In genomic region chr17:79022746-79023145, GRCm38 (mm10) we compare ENCODE assay signal across 24 mouse cellular contexts. TPM values are rescaled to one million over a fixed set of nuclear protein-coding genes. Genes with fewer than 3 reads are reported as not detected.
DNase-seq lines count a peak whose midpoint lies in the region; ATAC-seq and TF ChIP-seq lines count a peak whose summit lies in the region.
"Had no signal": no experiment of that assay in that cellular context is flagged by ENCODE, and none has a peak within 500 bp of the region (broad histone marks: within the 10 kb centered on the region; RNA-seq: fewer than 3 reads in every experiment).

No protein-coding gene starts in this region.

- no peaks in the 10 kb centered on the region for H3K27me3 ChIP-seq in CH12.LX (replicated peaks)
- peaks cover 10% of the 10 kb centered on the region for H3K27me3 ChIP-seq in embryonic facial prominence, embryonic 10.5 days (replicated peaks; ENCODE audit: low read depth, poor library complexity, severe bottlenecking)
- H3K27me3 ChIP-seq in midbrain, embryonic 10.5 days (ENCODE audit: low read depth, poor library complexity, severe bottlenecking): peaks cover 26% of the 10 kb centered on the region
- H3K27me3 ChIP-seq: embryonic facial prominence, embryonic 12.5 days; forebrain, embryonic 15.5 days; heart, embryonic 15.5 days; Patski had no signal

- dilution Hi-C loops in CH12.LX (cut with MboI; ENCODE audit: extremely low pct_ligation_motif_present, extremely low pct_unique_long_range_greater_than_20kb, low sequenced_read_pairs): no loop called here

- TF ChIP-seq RAD21 in CH12.LX (IDR thresholded peaks at IDR 0.05; ENCODE audit: low read depth, low read length): no peak

- peak; percentile 29; the same call in 1 of the 2 replicates for ATAC-seq in common myeloid progenitor, adult 5-6 weeks (replicated peaks; ENCODE audit: low read depth, poor library complexity, severe bottlenecking)
- ATAC-seq in hematopoietic stem cell, adult 5-6 weeks (replicated peaks in 1 of 2; ENCODE audit: insufficient read depth in 1 of 2, low FRiP score in 2 of 2, low TSS enrichment in 1 of 2, low read depth in 1 of 2, poor library complexity in 2 of 2, severe bottlenecking in 2 of 2): peak; percentile 46 to 57; a peak in 3 of 4 replicates
- ATAC-seq: CD4-positive, CD25-positive, alpha-beta regulatory T cell, adult 4 months; forebrain, embryonic 15.5 days; inflammation-experienced regulatory T-cells, adult 6 months; intestine, postnatal 0 days; Patski had no signal

- TF ChIP-seq POLR2A in CH12.LX (IDR thresholded peaks at IDR 0.05; ENCODE audit: low read depth, low read length): no peak

- no peaks in the 10 kb centered on the region for H3K79me2 ChIP-seq in CH12.LX (replicated peaks; ENCODE audit: control insufficient read depth, extremely low read depth, insufficient read depth, poor library complexity, severe bottlenecking)

- 30% methylated on average over 3 of the region's 3 CpGs for WGBS in embryonic facial prominence, embryonic 10.5 days
- WGBS in midbrain, embryonic 10.5 days: 58% methylated on average over 3 of the region's 3 CpGs

- DNase-seq in CH12.LX (ENCODE audit: extremely low read depth): no peak
- no peak for DNase-seq in embryonic facial prominence, embryonic 10.5 days (ENCODE audit: low spot score)
- DNase-seq in thymus, postnatal 0 days (ENCODE audit: low spot score): no peak
- no peak for DNase-seq in midbrain, embryonic 10.5 days (ENCODE audit: low spot score)
- DNase-seq: adrenal gland, adult 2 months; adrenal gland, postnatal 25 days; B cell, adult 2 months; cerebellum, adult 18-20 months; cerebellum, postnatal 10 days; gastrocnemius, postnatal 10 days; heart, adult 18-20 months; heart, postnatal 14 days had no signal

- no peak overlapping the region for H3K4me3 ChIP-seq in CH12.LX (replicated peaks in 1 of 3; ENCODE audit: low read depth in 2 of 3, low read length in 2 of 3, poor library complexity in 1 of 3)
- no peak overlapping the region for H3K4me3 ChIP-seq in embryonic facial prominence, embryonic 10.5 days
- H3K4me3 ChIP-seq in midbrain, embryonic 10.5 days: no peak overlapping the region
- H3K4me3 ChIP-seq: embryonic facial prominence, embryonic 12.5 days; forebrain, embryonic 15.5 days; heart, embryonic 15.5 days; hindbrain, embryonic 10.5 days; hindbrain, embryonic 15.5 days had no signal

- TF ChIP-seq EP300 in CH12.LX (IDR thresholded peaks at IDR 0.05; ENCODE audit: low read length): no peak

- H3K9ac ChIP-seq in CH12.LX (ENCODE audit: insufficient read depth, low read depth): no peak overlapping the region
- H3K9ac ChIP-seq: embryonic facial prominence, embryonic 12.5 days; forebrain, embryonic 15.5 days; heart, embryonic 15.5 days; hindbrain, embryonic 15.5 days had no signal

- no peaks in the 10 kb centered on the region for H3K36me3 ChIP-seq in CH12.LX (replicated peaks in 1 of 2; ENCODE audit: control insufficient read depth in 1 of 2, insufficient read depth in 1 of 2, low read length in 1 of 2)
- no peaks in the 10 kb centered on the region for H3K36me3 ChIP-seq in embryonic facial prominence, embryonic 10.5 days (replicated peaks)
- H3K36me3 ChIP-seq in midbrain, embryonic 10.5 days: no peaks in the 10 kb centered on the region
- H3K36me3 ChIP-seq: embryonic facial prominence, embryonic 12.5 days; forebrain, embryonic 15.5 days; heart, embryonic 15.5 days; hindbrain, embryonic 10.5 days; hindbrain, embryonic 15.5 days had no signal

- no peak for TF ChIP-seq CTCF in CH12.LX (conservative IDR thresholded peaks at IDR 0.05 in 1 of 2, IDR thresholded peaks at IDR 0.05 in 1 of 2; ENCODE audit: low read depth in 2 of 2, low read length in 2 of 2)

- no peak overlapping the region for H3K27ac ChIP-seq in CH12.LX (ENCODE audit: insufficient read depth, low read depth)
- no peak overlapping the region for H3K27ac ChIP-seq in embryonic facial prominence, embryonic 10.5 days (replicated peaks)
- H3K27ac ChIP-seq in midbrain, embryonic 10.5 days (replicated peaks): no peak overlapping the region
- H3K27ac ChIP-seq: embryonic facial prominence, embryonic 12.5 days; forebrain, embryonic 15.5 days; heart, embryonic 15.5 days; hindbrain, embryonic 10.5 days; hindbrain, embryonic 15.5 days had no signal

- in situ Hi-C loops in CH12.LX (cut with MboI; ENCODE audit: low pct_ligation_motif_present, low pct_unique_long_range_greater_than_20kb, low sequenced_read_pairs): no loop called here

- H3K4me2 ChIP-seq in CH12.LX (ENCODE audit: insufficient read depth, low read depth, poor library complexity, severe bottlenecking): peak overlapping the region; percentile 56
- H3K4me2 ChIP-seq: embryonic facial prominence, embryonic 12.5 days; forebrain, embryonic 15.5 days; heart, embryonic 11.5 days; heart, embryonic 15.5 days; hindbrain, embryonic 15.5 days had no signal

- peaks cover 0 to 10% of the 10 kb centered on the region in 2 experiments; a peak in 1 of 4 replicates for H3K4me1 ChIP-seq in CH12.LX (ENCODE audit: control insufficient read depth in 1 of 2, insufficient read depth in 2 of 2)
- peaks cover 26% of the 10 kb centered on the region for H3K4me1 ChIP-seq in embryonic facial prominence, embryonic 10.5 days
- peaks cover 24% of the 10 kb centered on the region for H3K4me1 ChIP-seq in midbrain, embryonic 10.5 days

- H3K9me3 ChIP-seq in CH12.LX (replicated peaks; ENCODE audit: low read length): peaks cover 6% of the 10 kb centered on the region
- no peaks in the 10 kb centered on the region for H3K9me3 ChIP-seq in embryonic facial prominence, embryonic 10.5 days
- no peaks in the 10 kb centered on the region for H3K9me3 ChIP-seq in midbrain, embryonic 10.5 days (replicated peaks)
- H3K9me3 ChIP-seq: embryonic facial prominence, embryonic 12.5 days; forebrain, embryonic 15.5 days; heart, embryonic 15.5 days; hindbrain, embryonic 10.5 days; hindbrain, embryonic 15.5 days had no signal

TF ChIP-seq in CH12.LX, 34 proteins besides CTCF, POLR2A, EP300 and RAD21:
- TF ChIP-seq BHLHE40 (IDR thresholded peaks at IDR 0.05; ENCODE audit: low read depth, low read length): no peak
- peak; percentile 49 for TF ChIP-seq ZNF384 (IDR thresholded peaks at IDR 0.05; ENCODE audit: low read depth, low read length)

RNA-seq across cellular contexts. Expression of gene Prkd3, which starts 2.1 kb away (rescaled TPM):
- not detected in 2 replicates for total RNA-seq in CH12.LX (2012; rRNA removed)
- total RNA-seq in CH12.LX (2014; rRNA removed): not detected in 2 replicates
- not detected in 2 replicates for polyA plus RNA-seq in CH12.LX (2012; ENCODE audit: insufficient read length, low read depth)
- total RNA-seq in common myeloid progenitor, adult 5-6 weeks (2017): 47.2 and 48.6 TPM in 2 replicates
- total RNA-seq in hematopoietic stem cell, adult 5-6 weeks (2017): 73.9 and 86.4 TPM in 2 replicates
- 52.4 and 54.3 TPM in 2 replicates for polyA plus RNA-seq in embryonic facial prominence, embryonic 10.5 days (2016; fragmentation: Nextera tagmentation; extraction: Ambion mirVana)
- 25.0 and 26.6 TPM in 2 replicates for polyA plus RNA-seq in thymus, postnatal 0 days (2015; fragmentation: Nextera tagmentation; extraction: Ambion mirVana)
- polyA plus RNA-seq in midbrain, embryonic 10.5 days (2016; fragmentation: Nextera tagmentation; extraction: Ambion mirVana): 44.3 and 48.2 TPM in 2 replicates

RNA-seq across cellular contexts. Expression of gene Qpct, which starts 29.0 kb away (rescaled TPM):
- total RNA-seq in CH12.LX (2012; rRNA removed): not detected in 2 replicates
- not detected in 2 replicates for total RNA-seq in CH12.LX (2014; rRNA removed)
- not detected in 2 replicates for polyA plus RNA-seq in CH12.LX (2012; ENCODE audit: insufficient read length, low read depth)
- total RNA-seq in common myeloid progenitor, adult 5-6 weeks (2017): 0.29 and 1.3 TPM in 2 replicates
- 0.79 and 3.4 TPM in 2 replicates for total RNA-seq in hematopoietic stem cell, adult 5-6 weeks (2017)
- 2.9 and 3.6 TPM in 2 replicates for polyA plus RNA-seq in embryonic facial prominence, embryonic 10.5 days (2016; fragmentation: Nextera tagmentation; extraction: Ambion mirVana)
- 5.3 and 6.1 TPM in 2 replicates for polyA plus RNA-seq in thymus, postnatal 0 days (2015; fragmentation: Nextera tagmentation; extraction: Ambion mirVana)
- polyA plus RNA-seq in midbrain, embryonic 10.5 days (2016; fragmentation: Nextera tagmentation; extraction: Ambion mirVana): 5.8 and 8.0 TPM in 2 replicates

Comparison
In these comparisons a context has a peak if more than half of its experiments do, and no peak if none do; other contexts are left out.
1. RNA of gene Prkd3, which starts 2.1 kb away (polyA plus RNA-seq): 52.4 to 54.3 TPM in embryonic facial prominence, embryonic 10.5 days, 44.3 to 48.2 TPM in midbrain, embryonic 10.5 days and 25.0 to 26.6 TPM in thymus, postnatal 0 days; not detected in CH12.LX; every median in the first group is over 10 times any median in the second.